Mouse (Mus musculus) stomach, postnatal 0 days (tissue): ENCODE results near the gene Itm2c.

Experiments used
- CTCF ChIP-seq: IDR thresholded peaks from 2 replicates; pipeline ENCODE4 v1.5.1; 2016; ENCODE audit warnings: antibody characterized with exemption, low read depth, mild to moderate bottlenecking, moderate library complexity
- EP300 ChIP-seq: optimal IDR thresholded peaks from 2 replicates; pipeline ENCODE3; 2016; ENCODE audit warnings: antibody characterized with exemption

DNA sequence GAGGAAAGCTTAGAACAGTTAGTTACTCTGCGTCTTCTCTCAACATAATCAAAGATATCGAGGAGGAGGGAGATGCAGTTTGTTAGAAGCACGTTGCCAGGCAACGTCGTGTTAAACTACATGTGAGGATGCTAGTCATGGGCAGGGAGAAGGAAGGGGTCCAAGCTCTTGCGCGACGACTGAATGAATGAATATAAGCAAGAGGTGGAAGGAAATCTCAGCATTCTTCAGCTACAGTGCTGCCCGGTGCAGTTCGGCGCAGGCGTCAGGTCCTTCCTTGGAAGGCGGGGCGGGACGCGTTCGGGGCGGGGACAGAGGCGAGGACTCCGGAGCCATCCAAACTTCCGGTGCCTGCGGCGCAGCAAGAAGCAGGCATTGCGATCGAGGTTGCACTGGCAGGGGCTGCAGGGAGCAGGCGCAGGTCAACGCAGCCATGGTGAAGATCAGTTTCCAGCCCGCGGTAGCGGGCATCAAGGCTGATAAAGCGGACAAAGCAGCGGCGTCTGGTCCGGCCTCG, at the start of gene Itm2c:
- TF ChIP-seq CTCF (no peak), EP300 (no peak)
